Mouse (Mus musculus): ENCODE measurements around the gene Pm20d1. TPM values are rescaled to one million over a fixed set of nuclear protein-coding genes. Genes with fewer than 3 reads are reported as not detected.

The Pm20d1 gene
- polyA plus RNA-seq, 1 experiment from 2014 or later, result 0.22 TPM

GRCm38 (mm10) chr1:131760428-131760820 is 36.8 kb upstream of the Pm20d1 start:
- no peak overlapping the region for H3K9ac ChIP-seq
- H3K27me3 ChIP-seq (replicated peaks), result no peaks in the 10 kb centered on the region
- H3K9me3 ChIP-seq, result no peaks in the 10 kb centered on the region
- H3K4me3 ChIP-seq, result no peak overlapping the region
- no peaks in the 10 kb centered on the region for H3K36me3 ChIP-seq (replicated peaks)
- 92% methylated on average over 3 of the region's 3 CpGs for WGBS
- no peaks in the 10 kb centered on the region for H3K4me1 ChIP-seq
- no peak overlapping the region for H3K4me2 ChIP-seq
- H3K27ac ChIP-seq, result no peak overlapping the region
- no peak for ATAC-seq (replicated peaks)

- 89% methylated on average over 13 of the region's 13 CpGs for WGBS
- H3K9me3 ChIP-seq, result no peaks in the 10 kb centered on the region
- H3K4me3 ChIP-seq, result no peak overlapping the region
- no peaks in the 10 kb centered on the region for H3K27me3 ChIP-seq (replicated peaks)
- no peak overlapping the region for H3K4me2 ChIP-seq
- H3K36me3 ChIP-seq (replicated peaks), result no peaks in the 10 kb centered on the region
- no peak overlapping the region for H3K9ac ChIP-seq
- no peak overlapping the region for H3K27ac ChIP-seq
- peaks cover 3% of the 10 kb centered on the region; the same call in 1 of the 2 replicates for H3K4me1 ChIP-seq
- ATAC-seq (replicated peaks), result no peak
Observed at GRCm38 (mm10) chr1:131761079-131761831, 35.9 kb upstream of the Pm20d1 start.

- no peak for ATAC-seq (replicated peaks)
- Histone ChIP-seq H3K36me3 (replicated peaks) (no peaks in the 10 kb centered on the region), H3K4me2 (no peak overlapping the region), H3K27ac (no peak overlapping the region), H3K4me3 (no peak overlapping the region), H3K9me3 (no peaks in the 10 kb centered on the region), H3K27me3 (replicated peaks) (no peaks in the 10 kb centered on the region), H3K9ac (no peak overlapping the region), H3K4me1 (peaks cover 3% of the 10 kb centered on the region; the same call in 1 of the 2 replicates)
- WGBS, result 61% methylated on average over 9 of the region's 9 CpGs
Observed at GRCm38 (mm10) chr1:131763683-131764082, 33.5 kb upstream of the Pm20d1 start.

- Histone ChIP-seq H3K9me3 (no peaks in the 10 kb centered on the region), H3K36me3 (replicated peaks) (no peaks in the 10 kb centered on the region), H3K4me2 (no peak overlapping the region), H3K9ac (no peak overlapping the region), H3K27ac (no peak overlapping the region), H3K4me3 (no peak overlapping the region), H3K27me3 (replicated peaks) (no peaks in the 10 kb centered on the region), H3K4me1 (peaks cover 3% of the 10 kb centered on the region; the same call in 1 of the 2 replicates)
- 67% methylated on average over 8 of the region's 8 CpGs for WGBS
- no peak for ATAC-seq (replicated peaks)
Observed at GRCm38 (mm10) chr1:131764581-131765338, 32.4 kb upstream of the Pm20d1 start.

- Histone ChIP-seq H3K4me1 (peaks cover 3% of the 10 kb centered on the region; the same call in 1 of the 2 replicates), H3K27me3 (replicated peaks) (no peaks in the 10 kb centered on the region), H3K9me3 (no peaks in the 10 kb centered on the region), H3K27ac (no peak overlapping the region), H3K9ac (no peak overlapping the region), H3K4me3 (no peak overlapping the region), H3K4me2 (peak overlapping the region; percentile 32; the same call in 1 of the 2 replicates), H3K36me3 (replicated peaks) (no peaks in the 10 kb centered on the region)
- WGBS, result 16% methylated on average over 11 of the region's 11 CpGs
- ATAC-seq (replicated peaks), result peak; percentile 65; the same call in 1 of the 2 replicates
Observed at GRCm38 (mm10) chr1:131765357-131766001, 31.7 kb upstream of the Pm20d1 start.

GRCm38 (mm10) chr1:131769296-131769695 is 27.9 kb upstream of the Pm20d1 start:
- Histone ChIP-seq H3K4me3 (no peak overlapping the region), H3K4me2 (no peak overlapping the region), H3K27me3 (replicated peaks) (no peaks in the 10 kb centered on the region), H3K27ac (no peak overlapping the region), H3K4me1 (peaks cover 7% of the 10 kb centered on the region; the same call in 1 of the 2 replicates), H3K36me3 (replicated peaks) (no peaks in the 10 kb centered on the region), H3K9ac (no peak overlapping the region), H3K9me3 (no peaks in the 10 kb centered on the region)
- 86% methylated on average over 3 of the region's 3 CpGs for WGBS
- no peak for ATAC-seq (replicated peaks)

- no peak overlapping the region for H3K4me3 ChIP-seq
- H3K36me3 ChIP-seq (replicated peaks), result no peaks in the 10 kb centered on the region
- peaks cover 7% of the 10 kb centered on the region; the same call in 1 of the 2 replicates for H3K4me1 ChIP-seq
- H3K27ac ChIP-seq, result no peak overlapping the region
- H3K9ac ChIP-seq, result no peak overlapping the region
- ATAC-seq (replicated peaks), result 0 out of 2 replicates have a peak, but pooled peaks have one; percentile 24
- 61% methylated on average over 4 of the region's 4 CpGs for WGBS
- H3K4me2 ChIP-seq, result no peak overlapping the region
- H3K9me3 ChIP-seq, result no peaks in the 10 kb centered on the region
- no peaks in the 10 kb centered on the region for H3K27me3 ChIP-seq (replicated peaks)
Observed at GRCm38 (mm10) chr1:131770656-131771055, 26.5 kb upstream of the Pm20d1 start.

GRCm38 (mm10) chr1:131771440-131771839 is 25.7 kb upstream of the Pm20d1 start:
- Histone ChIP-seq H3K9ac (no peak overlapping the region), H3K27ac (no peak overlapping the region), H3K9me3 (no peaks in the 10 kb centered on the region)

GRCm38 (mm10) chr1:131794591-131794990 is 2.6 kb upstream of the Pm20d1 start:
- Histone ChIP-seq H3K27me3 (replicated peaks) (0 out of 2 replicates have a peak, but pooled peaks cover 4% of the 10 kb centered on the region), H3K9ac (no peak overlapping the region), H3K4me1 (peaks cover 8% of the 10 kb centered on the region; the same call in 1 of the 2 replicates), H3K4me3 (no peak overlapping the region), H3K36me3 (replicated peaks) (no peaks in the 10 kb centered on the region), H3K4me2 (no peak overlapping the region), H3K9me3 (no peaks in the 10 kb centered on the region), H3K27ac (no peak overlapping the region)
- 23% methylated on average over 3 of the region's 3 CpGs for WGBS
- ATAC-seq (replicated peaks), result no peak

More at GRCm38 (mm10) chr1:131771440-131771839, 25.7 kb upstream of the Pm20d1 start:
- Histone ChIP-seq H3K4me3 (no peak overlapping the region), H3K27me3 (replicated peaks) (no peaks in the 10 kb centered on the region), H3K36me3 (replicated peaks) (no peaks in the 10 kb centered on the region), H3K4me1 (peaks cover 4% of the 10 kb centered on the region; the same call in 1 of the 2 replicates), H3K4me2 (no peak overlapping the region)
- ATAC-seq (replicated peaks), result no peak

- Histone ChIP-seq H3K9me3 (no peaks in the 10 kb centered on the region), H3K9ac (no peak overlapping the region), H3K27me3 (replicated peaks) (0 out of 2 replicates have a peak, but pooled peaks cover 4% of the 10 kb centered on the region), H3K4me2 (no peak overlapping the region), H3K4me1 (peaks cover 8% of the 10 kb centered on the region; the same call in 1 of the 2 replicates), H3K27ac (no peak overlapping the region), H3K36me3 (replicated peaks) (no peaks in the 10 kb centered on the region), H3K4me3 (no peak overlapping the region)
- 88% methylated on average over 3 of the region's 3 CpGs for WGBS
- no peak for ATAC-seq (replicated peaks)
Observed at GRCm38 (mm10) chr1:131795171-131795570, 2.0 kb upstream of the Pm20d1 start.

GRCm38 (mm10) chr1:131800001-131800400 is 2.8 kb downstream of the Pm20d1 start:
- Histone ChIP-seq H3K4me1 (peaks cover 4% of the 10 kb centered on the region; the same call in 1 of the 2 replicates), H3K27me3 (replicated peaks) (0 out of 2 replicates have a peak, but pooled peaks cover 4% of the 10 kb centered on the region), H3K27ac (no peak overlapping the region), H3K36me3 (replicated peaks) (no peaks in the 10 kb centered on the region), H3K9ac (no peak overlapping the region), H3K4me3 (no peak overlapping the region), H3K4me2 (no peak overlapping the region), H3K9me3 (no peaks in the 10 kb centered on the region)
- 43% methylated on average over 1 of the region's 1 CpGs for WGBS
- ATAC-seq (replicated peaks), result no peak

GRCm38 (mm10) chr1:131801071-131801470 is 3.9 kb downstream of the Pm20d1 start:
- Histone ChIP-seq H3K4me2 (no peak overlapping the region), H3K9me3 (no peaks in the 10 kb centered on the region), H3K36me3 (replicated peaks) (no peaks in the 10 kb centered on the region), H3K4me3 (no peak overlapping the region), H3K27me3 (replicated peaks) (0 out of 2 replicates have a peak, but pooled peaks cover 4% of the 10 kb centered on the region), H3K4me1 (peaks cover 4% of the 10 kb centered on the region; the same call in 1 of the 2 replicates), H3K27ac (no peak overlapping the region), H3K9ac (no peak overlapping the region)
- WGBS, result 96% methylated on average over 8 of the region's 8 CpGs
- no peak for ATAC-seq (replicated peaks)
